Comparison of ENCODE assay signal across 8 mouse cellular contexts in genomic region chr11:117969945-117970872, GRCm38 (mm10). TPM values are rescaled to one million over a fixed set of nuclear protein-coding genes. Genes with fewer than 3 reads are reported as not detected.
DNase-seq lines count a peak whose midpoint lies in the region; ATAC-seq and TF ChIP-seq lines count a peak whose summit lies in the region.

Gene Socs3, minus strand, starts transcription at chr11:117970047.

- ATAC-seq in forebrain, embryonic 14.5 days = peak; percentile 32
- peak; percentile 38 for ATAC-seq in neural tube, embryonic 15.5 days (ENCODE audit: low FRiP score)

- DNase-seq in c-Kit-positive CD71-positive TER-119-negative erythroid progenitor cells, embryonic 14.5 days (ENCODE audit: low read depth) = peak; percentile 84
- peak; percentile 95 for DNase-seq in forebrain, embryonic 14.5 days (ENCODE audit: low spot score)
- peak; percentile 94 to 97 for DNase-seq in heart, postnatal 14 days
- peak; percentile 95 for DNase-seq in layer of hippocampus, adult 11-12 months (ENCODE audit: low spot score)
- DNase-seq in lung, adult 18-20 months = peak; percentile 93 to 95
- DNase-seq in testis, postnatal 14 days (ENCODE audit: low spot score) = peak; percentile 76

- peaks cover 81% of the 10 kb centered on the region for H3K4me1 ChIP-seq in E14TG2a.4 (replicated peaks; ENCODE audit: low read depth, low read length)
- H3K4me1 ChIP-seq in forebrain, embryonic 14.5 days (ENCODE audit: control insufficient read depth, insufficient read depth, low read length) = peaks cover 32% of the 10 kb centered on the region
- H3K4me1 ChIP-seq in neural tube, embryonic 15.5 days = peaks cover 57% of the 10 kb centered on the region

- H3K27me3 ChIP-seq in E14TG2a.4 (ENCODE audit: insufficient read depth, low read length) = peaks cover 2% of the 10 kb centered on the region; the same call in 1 of the 2 replicates
- no peaks in the 10 kb centered on the region; the same call in 1 of the 2 replicates for H3K27me3 ChIP-seq in forebrain, embryonic 14.5 days (replicated peaks; ENCODE audit: control insufficient read depth, insufficient read depth, low read length)
- peaks cover 13% of the 10 kb centered on the region for H3K27me3 ChIP-seq in neural tube, embryonic 15.5 days (replicated peaks)

- peak within 1 kb of the TSS; percentile 84 for H3K9ac ChIP-seq in forebrain, embryonic 14.5 days (ENCODE audit: low read length)
- H3K9ac ChIP-seq in neural tube, embryonic 15.5 days (replicated peaks) = peak within 1 kb of the TSS; percentile 74

- peak within 1 kb of the TSS; percentile 99 for H3K4me3 ChIP-seq in E14TG2a.4 (replicated peaks; ENCODE audit: low read length)
- H3K4me3 ChIP-seq in forebrain, embryonic 14.5 days (ENCODE audit: low read depth, low read length) = peak within 1 kb of the TSS; percentile 76
- H3K4me3 ChIP-seq in neural tube, embryonic 15.5 days (replicated peaks) = peak within 1 kb of the TSS; percentile 64

- H3K9me3 ChIP-seq in E14TG2a.4 (ENCODE audit: low read length) = no peaks in the 10 kb centered on the region
- H3K9me3 ChIP-seq in forebrain, embryonic 14.5 days (replicated peaks; ENCODE audit: control insufficient read depth, low read length) = no peaks in the 10 kb centered on the region
- H3K9me3 ChIP-seq in neural tube, embryonic 15.5 days (replicated peaks) = no peaks in the 10 kb centered on the region

- peak within 1 kb of the TSS; percentile 92 for H3K27ac ChIP-seq in forebrain, embryonic 14.5 days (ENCODE audit: low read depth, low read length)
- peak within 1 kb of the TSS; percentile 89 for H3K27ac ChIP-seq in neural tube, embryonic 15.5 days (replicated peaks)

- peak within 1 kb of the TSS; percentile 98 for H3K4me2 ChIP-seq in forebrain, embryonic 14.5 days (ENCODE audit: low read length)
- peak within 1 kb of the TSS; percentile 80 for H3K4me2 ChIP-seq in neural tube, embryonic 15.5 days

- intact Hi-C loops in heart, postnatal 14 days (cut with DNase I) = loop anchor here (1.0 to 5.0 kb wide), 4 partner anchors 15 to 98 kb away; partner anchors contain the start of gene Tha1

- 10% methylated on average over 21 of the region's 21 CpGs for WGBS in forebrain, embryonic 14.5 days
- WGBS in neural tube, embryonic 15.5 days = 12% methylated on average over 21 of the region's 21 CpGs

- peak; percentile 76 for TF ChIP-seq CTCF in E14TG2a.4 (conservative IDR thresholded peaks at IDR 0.05; ENCODE audit: low read length)

- H3K36me3 ChIP-seq in E14TG2a.4 (ENCODE audit: insufficient read depth, low read length) = peaks cover 33% of the 10 kb centered on the region
- H3K36me3 ChIP-seq in forebrain, embryonic 14.5 days (ENCODE audit: control insufficient read depth, insufficient read depth, low read length) = peaks cover 6% of the 10 kb centered on the region; the same call in 1 of the 2 replicates
- H3K36me3 ChIP-seq in neural tube, embryonic 15.5 days = no peaks in the 10 kb centered on the region

RNA-seq across cellular contexts. Expression of gene Socs3, which starts in this region (rescaled TPM):
- polyA plus RNA-seq in forebrain, embryonic 14.5 days (2014; fragmentation: Nextera tagmentation; extraction: Ambion mirVana) = 8.1 and 8.7 TPM in 2 replicates
- total RNA-seq in heart, postnatal 14 days (2021) = 1 to 10 TPM; 4.1 to 5.1 TPM
- polyA plus RNA-seq in neural tube, embryonic 15.5 days (2015; fragmentation: Nextera tagmentation; extraction: Ambion mirVana) = 6.7 and 13.2 TPM in 2 replicates

Comparison
In these comparisons a context has a peak if more than half of its experiments do, and no peak if none do; other contexts are left out.
1. Peak in every context shown above with its lines: DNase-seq, ATAC-seq, H3K4me3 ChIP-seq and H3K27ac ChIP-seq.